Mouse (Mus musculus): ENCODE measurements at regions not wholly inside any gene's neighbourhood (a gene's known extent, or its start where the extent isn't known, plus 50 kb on each side); places are given as distances from the start of the nearest gene placed in this dataset.

DNA sequence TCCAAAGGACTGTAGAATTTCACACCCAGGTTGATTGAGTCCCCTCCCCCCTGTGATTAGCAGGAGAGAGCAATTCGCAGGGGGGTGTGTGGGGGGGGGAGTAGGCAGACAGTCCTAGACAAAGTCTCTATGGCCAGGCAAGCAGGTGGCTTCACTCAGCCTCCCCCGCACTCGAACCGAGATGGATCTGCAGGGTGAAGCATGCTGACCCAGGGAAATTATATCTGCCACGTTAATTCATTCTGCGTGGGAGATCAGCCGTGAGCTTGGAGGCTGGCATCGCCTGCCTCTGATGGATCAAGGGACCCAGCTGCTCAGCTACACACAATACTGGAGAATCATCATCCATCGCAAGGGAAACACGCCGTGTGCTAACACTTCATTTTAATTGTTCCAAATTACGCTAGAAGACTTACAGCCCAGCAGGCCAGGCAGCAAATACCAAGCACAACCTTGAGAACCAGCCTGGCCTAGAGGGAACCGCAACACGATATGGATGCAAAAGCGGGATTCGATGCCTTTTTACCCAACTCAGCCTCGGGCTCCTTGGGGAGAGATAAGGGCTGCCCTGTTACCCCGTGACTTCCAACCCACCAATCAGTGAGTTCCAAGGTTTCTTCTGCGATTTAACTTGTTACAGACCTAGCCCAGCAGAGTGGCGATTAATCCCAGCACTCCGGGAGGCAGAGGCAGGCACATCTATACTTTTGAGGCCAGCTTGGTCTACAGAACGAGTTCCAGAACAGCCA lies 137.7 kb upstream of the Top1 start:
- TF ChIP-seq CTCF (IDR thresholded peaks at IDR 0.05; ENCODE audit: low read depth, low read length), result no peak
- no peak for TF ChIP-seq POLR2A (IDR thresholded peaks at IDR 0.05; ENCODE audit: borderline replicate concordance, low read depth, low read length)

Data from bone marrow macrophage, adult 2 months (primary cell).